Mouse (Mus musculus): ENCODE measurements around the gene Apoa5.

DNA sequence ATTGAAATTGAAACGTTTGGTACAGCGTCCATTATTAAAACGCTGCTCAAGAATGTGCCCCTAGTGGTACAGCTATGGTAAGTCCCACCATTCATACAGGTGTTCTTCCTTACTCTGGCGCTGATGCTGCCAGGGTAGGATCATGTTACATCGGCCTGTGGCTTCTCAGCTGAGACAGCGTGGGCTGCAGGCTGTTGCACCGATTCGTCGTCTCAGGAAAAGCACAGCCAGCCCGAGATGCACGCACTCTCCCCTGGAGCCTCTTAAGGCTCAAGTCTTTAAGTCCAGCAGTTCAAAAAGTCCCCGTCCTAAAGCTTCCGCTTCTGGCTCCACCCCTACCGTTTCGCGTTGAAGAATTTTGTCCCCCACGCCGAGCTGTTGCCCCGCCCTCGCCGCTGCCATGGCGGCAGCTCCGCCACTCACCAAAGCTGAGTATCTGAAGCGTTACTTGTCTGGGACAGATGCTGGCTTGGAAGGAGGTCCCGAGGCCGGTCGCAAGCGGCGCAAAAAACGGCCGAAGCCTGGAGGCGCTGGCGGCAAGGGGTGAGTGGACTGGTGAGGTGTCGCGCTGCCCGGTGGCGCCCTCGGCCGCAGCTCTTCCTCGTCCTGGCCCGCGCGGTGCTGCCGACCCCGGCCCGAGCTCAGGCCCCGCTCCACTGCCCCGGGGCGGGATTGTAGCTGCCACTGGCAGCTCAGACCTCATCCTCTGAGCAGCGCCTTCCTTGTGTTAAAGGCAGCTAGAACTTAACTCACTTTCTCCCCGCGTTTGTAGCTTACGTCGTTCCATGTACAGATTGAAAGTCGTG lies 14.4 kb downstream of the Apoa5 start, which contains the start of gene Bud13:
- no peak for TF ChIP-seq CHD2 (IDR thresholded peaks at IDR 0.05; ENCODE audit: low read depth, low read length)
- TF ChIP-seq ZNF384 (IDR thresholded peaks at IDR 0.05; ENCODE audit: low read depth, low read length): no peak
- TF ChIP-seq HCFC1 (IDR thresholded peaks at IDR 0.05; ENCODE audit: borderline replicate concordance, insufficient read depth, low read length): peak; percentile 74
- TF ChIP-seq MAFK (IDR thresholded peaks at IDR 0.05; ENCODE audit: insufficient read depth, low read depth, low read length): no peak
- TF ChIP-seq ZC3H11A (IDR thresholded peaks at IDR 0.05; ENCODE audit: borderline replicate concordance, low read depth, low read length): no peak
